8 mouse cellular contexts compared by ENCODE assay signal in the genomic region with DNA sequence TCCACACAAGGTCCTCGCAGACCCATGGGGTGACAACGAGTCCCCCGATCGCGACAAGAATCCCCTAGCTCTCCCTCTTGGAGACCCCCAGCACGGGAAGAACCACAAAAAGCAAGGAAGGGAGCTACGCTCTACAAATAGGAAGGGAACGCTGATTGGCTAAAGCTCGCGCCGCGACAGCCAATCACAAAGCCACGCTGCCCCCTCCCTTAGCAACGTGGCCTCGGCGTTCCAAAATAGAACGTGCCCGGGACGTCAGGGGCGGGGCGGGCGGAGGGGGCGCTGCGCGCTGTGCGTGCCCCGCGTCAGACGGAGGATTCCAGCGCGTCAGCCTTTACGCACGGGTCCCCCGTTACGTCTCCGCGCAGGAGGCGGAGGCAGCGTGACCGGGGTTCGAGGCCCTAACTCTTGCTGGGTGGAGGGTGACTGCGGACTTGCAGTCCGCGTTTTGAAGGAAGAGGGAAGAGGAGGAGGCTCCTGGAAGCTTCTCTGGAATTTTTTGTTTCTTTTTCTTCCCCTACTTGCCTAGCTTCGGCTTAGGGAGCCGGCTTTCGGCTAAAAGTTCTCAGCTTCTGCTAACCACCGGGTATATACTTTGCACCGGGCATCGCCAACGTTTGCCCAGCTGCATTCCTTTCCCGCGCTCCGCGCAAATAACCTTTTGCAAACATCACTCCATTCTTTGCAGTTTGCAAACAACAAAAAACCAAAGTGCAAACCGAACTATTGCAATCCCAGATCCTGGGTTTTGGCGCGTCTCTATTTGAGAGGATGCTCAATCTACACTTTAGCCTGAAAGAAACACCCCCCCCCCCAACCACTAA. TPM values are rescaled to one million over a fixed set of nuclear protein-coding genes. Genes with fewer than 3 reads are reported as not detected.
DNase-seq lines count a peak whose midpoint lies in the region; ATAC-seq lines count a peak whose summit lies in the region.

No protein-coding gene starts in this region.

- intact Hi-C loops in gastrocnemius, postnatal 14 days (cut with DNase I; ENCODE audit: low total_unique reads), result no loop called here

- peak overlapping the region; percentile 91 for H3K4me3 ChIP-seq in megakaryocyte, embryonic 14.5 days (replicated peaks)

- DNase-seq in adrenal gland, adult (ENCODE audit: inconsistent age in 2 of 2, low spot score in 1 of 2), result peak; percentile 97 to 99
- DNase-seq in embryo, embryonic 10.5 days (ENCODE audit: low spot score), result peak; percentile 97
- DNase-seq in gastrocnemius, postnatal 14 days, result peak; percentile 97
- peak; percentile 91 to 96 for DNase-seq in left cerebral cortex, adult 9 months (ENCODE audit: low spot score in 2 of 2)
- DNase-seq in right cerebral cortex, postnatal 10 days (ENCODE audit: low spot score in 2 of 2), result peak; percentile 97 to 98
- DNase-seq in urinary bladder, postnatal 14 days (ENCODE audit: low spot score), result peak; percentile 96

- peaks cover 72% of the 10 kb centered on the region for H3K4me1 ChIP-seq in megakaryocyte, embryonic 14.5 days

- no peaks in the 10 kb centered on the region for H3K36me3 ChIP-seq in megakaryocyte, embryonic 14.5 days (replicated peaks; ENCODE audit: low read length)

- peaks cover 46% of the 10 kb centered on the region for H3K27me3 ChIP-seq in megakaryocyte, embryonic 14.5 days (replicated peaks)

- ATAC-seq in inflammation-experienced regulatory T-cells, adult 6 months, result peak; percentile 70

- peaks cover 6% of the 10 kb centered on the region for H3K9me3 ChIP-seq in megakaryocyte, embryonic 14.5 days

RNA-seq across cellular contexts. Expression of gene Fosb, which starts 1.2 kb away (rescaled TPM):
- total RNA-seq in gastrocnemius, postnatal 14 days (2021), result under 1 TPM; 0.69 to 0.90 TPM
- polyA plus RNA-seq in inflammation-experienced regulatory T-cells, adult 6 months (2017; shearing (Covaris generic)), result 1 to 10 TPM in 2 of 3 experiments, under 1 TPM in 1; 0.98 to 8.0 (median 2.0) TPM
- polyA plus RNA-seq in megakaryocyte, embryonic 14.5 days (2012; ENCODE audit: insufficient read depth, low replicate concordance), result 12.9 and 33.1 TPM in 2 replicates

RNA-seq across cellular contexts. Expression of gene Rtn2, which starts 26.2 kb away (rescaled TPM):
- total RNA-seq in gastrocnemius, postnatal 14 days (2021), result 100 to 1,000 TPM; 800 to 833 TPM
- not detected for polyA plus RNA-seq in inflammation-experienced regulatory T-cells, adult 6 months (2017; shearing (Covaris generic))
- polyA plus RNA-seq in megakaryocyte, embryonic 14.5 days (2012; ENCODE audit: insufficient read depth, low replicate concordance), result 6.1 and 8.4 TPM in 2 replicates

RNA-seq across cellular contexts. Expression of gene Ppm1n, which starts 28.8 kb away (rescaled TPM):
- not detected for total RNA-seq in gastrocnemius, postnatal 14 days (2021)
- polyA plus RNA-seq in inflammation-experienced regulatory T-cells, adult 6 months (2017; shearing (Covaris generic)), result 1 to 10 TPM in 2 of 3 experiments, under 1 TPM in 1; 0.74 to 3.1 (median 2.1) TPM
- not detected in 2 replicates for polyA plus RNA-seq in megakaryocyte, embryonic 14.5 days (2012; ENCODE audit: insufficient read depth, low replicate concordance)

RNA-seq across cellular contexts. Expression of gene Ercc1, which starts 35.9 kb away (rescaled TPM):
- total RNA-seq in gastrocnemius, postnatal 14 days (2021), result 10 to 100 TPM; 26.7 to 28.7 TPM
- polyA plus RNA-seq in inflammation-experienced regulatory T-cells, adult 6 months (2017; shearing (Covaris generic)), result 10 to 100 TPM; 51.1 to 68.7 (median 55.2) TPM
- polyA plus RNA-seq in megakaryocyte, embryonic 14.5 days (2012; ENCODE audit: insufficient read depth, low replicate concordance), result 36.5 and 52.2 TPM in 2 replicates

RNA-seq across cellular contexts. Expression of gene Vasp, which starts 37.0 kb away (rescaled TPM):
- total RNA-seq in gastrocnemius, postnatal 14 days (2021), result 10 to 100 TPM; 31.0 to 35.1 TPM
- polyA plus RNA-seq in inflammation-experienced regulatory T-cells, adult 6 months (2017; shearing (Covaris generic)), result 100 to 1,000 TPM in 1 of 3 experiments, 10 to 100 TPM in 2; 74.0 to 103 (median 94.6) TPM
- polyA plus RNA-seq in megakaryocyte, embryonic 14.5 days (2012; ENCODE audit: insufficient read depth, low replicate concordance), result 828 and 2,423 TPM in 2 replicates

Comparison
In these comparisons a context has a peak if more than half of its experiments do, and no peak if none do; other contexts are left out.
1. Peak in every context shown above with its lines: DNase-seq, ATAC-seq and H3K4me3 ChIP-seq.